Mouse (Mus musculus): ENCODE results near the gene Tspan32. TPM values are rescaled to one million over a fixed set of nuclear protein-coding genes. Genes with fewer than 3 reads are reported as not detected.

Gene Tspan32
- polyA plus RNA-seq (2015; fragmentation: Nextera tagmentation; extraction: Ambion mirVana): 0.31 and 1.00 TPM in 2 replicates

- ATAC-seq (ENCODE audit: low FRiP score, low read depth): no peak
- Histone ChIP-seq H3K27me3 (no peaks in the 10 kb centered on the region), H3K27ac (replicated peaks) (no peak within 1 kb of the TSS), H3K9me3 (no peaks in the 10 kb centered on the region), H3K4me1 (replicated peaks) (peaks cover 16% of the 10 kb centered on the region), H3K4me3 (no peak within 1 kb of the TSS), H3K4me2 (no peak within 1 kb of the TSS), H3K36me3 (no peaks in the 10 kb centered on the region), H3K9ac (no peak within 1 kb of the TSS)
- 76% methylated on average over 4 of the region's 4 CpGs for WGBS
Measured at GRCm38 (mm10) chr7:143004727-143005343, at the start of gene Tspan32. Gene Tspan32, plus strand, starts transcription at chr7:143005046.

GRCm38 (mm10) chr7:142956018-142956417 is 48.8 kb upstream of the Tspan32 start:
- H3K27me3 ChIP-seq: no peaks in the 10 kb centered on the region
- WGBS: 76% methylated on average over 2 of the region's 2 CpGs
- H3K27ac ChIP-seq (replicated peaks): no peak overlapping the region
- no peak overlapping the region for H3K9ac ChIP-seq
- ATAC-seq (ENCODE audit: low FRiP score, low read depth): no peak
- no peaks in the 10 kb centered on the region for H3K9me3 ChIP-seq
- H3K4me1 ChIP-seq (replicated peaks): no peaks in the 10 kb centered on the region
- no peak overlapping the region for H3K4me2 ChIP-seq
- H3K36me3 ChIP-seq: no peaks in the 10 kb centered on the region
- H3K4me3 ChIP-seq: no peak overlapping the region

GRCm38 (mm10) chr7:142958817-142959216 is 46.0 kb upstream of the Tspan32 start:
- H3K36me3 ChIP-seq: no peaks in the 10 kb centered on the region
- H3K9me3 ChIP-seq: no peaks in the 10 kb centered on the region
- H3K27me3 ChIP-seq: no peaks in the 10 kb centered on the region
- 93% methylated on average over 1 of the region's 1 CpGs for WGBS
- no peak overlapping the region for H3K4me2 ChIP-seq
- no peak overlapping the region for H3K4me3 ChIP-seq
- no peak for ATAC-seq (ENCODE audit: low FRiP score, low read depth)
- H3K9ac ChIP-seq: no peak overlapping the region
- H3K4me1 ChIP-seq (replicated peaks): no peaks in the 10 kb centered on the region
- no peak overlapping the region for H3K27ac ChIP-seq (replicated peaks)

- no peak overlapping the region for H3K4me3 ChIP-seq
- H3K4me1 ChIP-seq (replicated peaks): no peaks in the 10 kb centered on the region
- no peaks in the 10 kb centered on the region for H3K36me3 ChIP-seq
- H3K27me3 ChIP-seq: peaks cover 6% of the 10 kb centered on the region; the same call in 1 of the 2 replicates
- no peak overlapping the region for H3K27ac ChIP-seq (replicated peaks)
- ATAC-seq (ENCODE audit: low FRiP score, low read depth): no peak
- no peak overlapping the region for H3K4me2 ChIP-seq
- no peak overlapping the region for H3K9ac ChIP-seq
- no peaks in the 10 kb centered on the region for H3K9me3 ChIP-seq
- WGBS: 56% methylated on average over 4 of the region's 4 CpGs
Measured at GRCm38 (mm10) chr7:142959752-142960151, 45.1 kb upstream of the Tspan32 start.

GRCm38 (mm10) chr7:142967414-142967883 is 37.4 kb upstream of the Tspan32 start:
- H3K4me2 ChIP-seq: peak overlapping the region; percentile 91
- ATAC-seq (ENCODE audit: low FRiP score, low read depth): peak; percentile 49
- peak overlapping the region; percentile 39 for H3K9ac ChIP-seq
- H3K36me3 ChIP-seq: no peaks in the 10 kb centered on the region
- peak overlapping the region; percentile 42 for H3K4me3 ChIP-seq
- no peak overlapping the region for H3K27ac ChIP-seq (replicated peaks)
- H3K27me3 ChIP-seq: peaks cover 71% of the 10 kb centered on the region
- no peaks in the 10 kb centered on the region for H3K9me3 ChIP-seq
- peaks cover 27% of the 10 kb centered on the region for H3K4me1 ChIP-seq (replicated peaks)
- WGBS: under 1% methylated on average over 36 of the region's 36 CpGs

GRCm38 (mm10) chr7:142967884-142968808 is 36.7 kb upstream of the Tspan32 start:
- H3K4me3 ChIP-seq: peak overlapping the region; percentile 42
- under 1% methylated on average over 89 of the region's 90 CpGs for WGBS

GRCm38 (mm10) chr7:142968809-142969511 is 35.9 kb upstream of the Tspan32 start, which contains the start of gene Ascl2:
Gene Ascl2, minus strand, starts transcription at chr7:142969264.
- Histone ChIP-seq H3K9me3 (no peaks in the 10 kb centered on the region), H3K9ac (peak within 1 kb of the TSS; percentile 28), H3K36me3 (no peaks in the 10 kb centered on the region), H3K4me1 (replicated peaks) (peaks cover 27% of the 10 kb centered on the region), H3K27me3 (peaks cover 73% of the 10 kb centered on the region), H3K27ac (replicated peaks) (no peak within 1 kb of the TSS), H3K4me3 (peak within 1 kb of the TSS; percentile 42), H3K4me2 (peak within 1 kb of the TSS; percentile 91)
- WGBS: under 1% methylated on average over 45 of the region's 51 CpGs
- peak; percentile 71; the same call in 1 of the 2 replicates for ATAC-seq (ENCODE audit: low FRiP score, low read depth)

More at GRCm38 (mm10) chr7:142967884-142968808, 36.7 kb upstream of the Tspan32 start:
- no peaks in the 10 kb centered on the region for H3K36me3 ChIP-seq
- H3K9ac ChIP-seq: peak overlapping the region; percentile 39
- H3K27ac ChIP-seq (replicated peaks): no peak overlapping the region
- ATAC-seq (ENCODE audit: low FRiP score, low read depth): peak; percentile 85
- H3K4me1 ChIP-seq (replicated peaks): peaks cover 27% of the 10 kb centered on the region
- no peaks in the 10 kb centered on the region for H3K9me3 ChIP-seq
- H3K27me3 ChIP-seq: peaks cover 73% of the 10 kb centered on the region
- peak overlapping the region; percentile 91 for H3K4me2 ChIP-seq

GRCm38 (mm10) chr7:142981908-142982307 is 22.9 kb upstream of the Tspan32 start:
- Histone ChIP-seq H3K4me1 (replicated peaks) (no peaks in the 10 kb centered on the region), H3K27ac (replicated peaks) (no peak overlapping the region), H3K9ac (no peak overlapping the region), H3K36me3 (no peaks in the 10 kb centered on the region), H3K4me2 (no peak overlapping the region), H3K4me3 (no peak overlapping the region), H3K27me3 (no peaks in the 10 kb centered on the region), H3K9me3 (no peaks in the 10 kb centered on the region)
- ATAC-seq (ENCODE audit: low FRiP score, low read depth): no peak
- WGBS: 83% methylated on average over 4 of the region's 4 CpGs

- no peaks in the 10 kb centered on the region for H3K9me3 ChIP-seq
- no peaks in the 10 kb centered on the region for H3K27me3 ChIP-seq
- no peak overlapping the region for H3K4me2 ChIP-seq
- ATAC-seq (ENCODE audit: low FRiP score, low read depth): no peak
- no peaks in the 10 kb centered on the region for H3K36me3 ChIP-seq
- H3K9ac ChIP-seq: no peak overlapping the region
- no peaks in the 10 kb centered on the region for H3K4me1 ChIP-seq (replicated peaks)
- no peak overlapping the region for H3K27ac ChIP-seq (replicated peaks)
- 92% methylated on average over 4 of the region's 4 CpGs for WGBS
- H3K4me3 ChIP-seq: no peak overlapping the region
Measured at GRCm38 (mm10) chr7:142985146-142985545, 19.7 kb upstream of the Tspan32 start.

- Histone ChIP-seq H3K4me3 (no peak overlapping the region), H3K4me2 (no peak overlapping the region), H3K36me3 (no peaks in the 10 kb centered on the region), H3K9me3 (no peaks in the 10 kb centered on the region), H3K27ac (replicated peaks) (no peak overlapping the region), H3K9ac (no peak overlapping the region), H3K27me3 (no peaks in the 10 kb centered on the region), H3K4me1 (replicated peaks) (no peaks in the 10 kb centered on the region)
- 91% methylated on average over 3 of the region's 3 CpGs for WGBS
- ATAC-seq (ENCODE audit: low FRiP score, low read depth): no peak
Measured at GRCm38 (mm10) chr7:142987718-142988117, 17.1 kb upstream of the Tspan32 start.

- no peaks in the 10 kb centered on the region for H3K4me1 ChIP-seq (replicated peaks)
- H3K9me3 ChIP-seq: no peaks in the 10 kb centered on the region
- H3K27ac ChIP-seq (replicated peaks): no peak overlapping the region
- no peak for ATAC-seq (ENCODE audit: low FRiP score, low read depth)
- H3K4me3 ChIP-seq: no peak overlapping the region
- no peaks in the 10 kb centered on the region for H3K36me3 ChIP-seq
- no peaks in the 10 kb centered on the region for H3K27me3 ChIP-seq
- H3K4me2 ChIP-seq: no peak overlapping the region
- H3K9ac ChIP-seq: no peak overlapping the region
Measured at GRCm38 (mm10) chr7:142995004-142995403, 9.8 kb upstream of the Tspan32 start.

All from hindbrain, embryonic 15.5 days (tissue).